Mouse (Mus musculus): ENCODE measurements at regions not wholly inside any gene's neighbourhood (a gene's known extent, or its start where the extent isn't known, plus 50 kb on each side); places are given as distances from the start of the nearest gene placed in this dataset.

- Histone ChIP-seq H3K9me3 (replicated peaks) (peaks cover 14% of the 10 kb centered on the region), H3K4me1 (ENCODE audit: insufficient read depth, low read depth, low read length) (no peaks in the 10 kb centered on the region), H3K36me3 (replicated peaks) (no peaks in the 10 kb centered on the region), H3K27me3 (ENCODE audit: insufficient read depth, low read length) (no peaks in the 10 kb centered on the region), H3K4me3 (ENCODE audit: low read depth, low read length) (no peak overlapping the region)
- ATAC-seq (ENCODE audit: extremely low read depth, insufficient number of reproducible peaks, low FRiP score, poor library complexity, severe bottlenecking) (no peak), DNase-seq (ENCODE audit: low spot score) (no peak)
- TF ChIP-seq GATA2 (IDR thresholded peaks at IDR 0.05; ENCODE audit: borderline replicate concordance, low read depth, low read length) (no peak), CTCF (IDR thresholded peaks at IDR 0.05; ENCODE audit: low read depth, low read length) (no peak), GATA1 (IDR thresholded peaks at IDR 0.05; ENCODE audit: borderline replicate concordance, low read length) (no peak), POLR2AphosphoS5 (IDR thresholded peaks at IDR 0.05; ENCODE audit: insufficient replicate concordance, low read depth, low read length) (no peak), TAL1 (conservative IDR thresholded peaks at IDR 0.05; ENCODE audit: low read depth, low read length) (no peak)
These were observed 146.7 kb downstream of the Hs3st3b1 start for GRCm38 (mm10) chr11:63775382-63775781.

GRCm38 (mm10) chr11:63779371-63779770 is 142.7 kb downstream of the Hs3st3b1 start:
- Histone ChIP-seq H3K36me3 (replicated peaks) (no peaks in the 10 kb centered on the region), H3K9me3 (replicated peaks) (peaks cover 21% of the 10 kb centered on the region), H3K4me1 (ENCODE audit: insufficient read depth, low read depth, low read length) (no peaks in the 10 kb centered on the region), H3K4me3 (ENCODE audit: low read depth, low read length) (no peak overlapping the region), H3K27me3 (ENCODE audit: insufficient read depth, low read length) (no peaks in the 10 kb centered on the region)
- DNase-seq (ENCODE audit: low spot score) = no peak
- ATAC-seq (ENCODE audit: extremely low read depth, insufficient number of reproducible peaks, low FRiP score, poor library complexity, severe bottlenecking) = no peak
- no peak for TF ChIP-seq POLR2AphosphoS5 (IDR thresholded peaks at IDR 0.05; ENCODE audit: insufficient replicate concordance, low read depth, low read length)

- peaks cover 29% of the 10 kb centered on the region for H3K9me3 ChIP-seq (replicated peaks)
- no peaks in the 10 kb centered on the region for H3K27me3 ChIP-seq (ENCODE audit: insufficient read depth, low read length)
- H3K4me3 ChIP-seq (ENCODE audit: low read depth, low read length) = no peak overlapping the region
- ATAC-seq (ENCODE audit: extremely low read depth, insufficient number of reproducible peaks, low FRiP score, poor library complexity, severe bottlenecking) (no peak), DNase-seq (ENCODE audit: low spot score) (no peak)
- H3K36me3 ChIP-seq (replicated peaks) = no peaks in the 10 kb centered on the region
- no peak for TF ChIP-seq TAL1 (conservative IDR thresholded peaks at IDR 0.05; ENCODE audit: low read depth, low read length)
- no peaks in the 10 kb centered on the region for H3K4me1 ChIP-seq (ENCODE audit: insufficient read depth, low read depth, low read length)
These were observed 139.8 kb downstream of the Hs3st3b1 start for GRCm38 (mm10) chr11:63781967-63782915.

DNA sequence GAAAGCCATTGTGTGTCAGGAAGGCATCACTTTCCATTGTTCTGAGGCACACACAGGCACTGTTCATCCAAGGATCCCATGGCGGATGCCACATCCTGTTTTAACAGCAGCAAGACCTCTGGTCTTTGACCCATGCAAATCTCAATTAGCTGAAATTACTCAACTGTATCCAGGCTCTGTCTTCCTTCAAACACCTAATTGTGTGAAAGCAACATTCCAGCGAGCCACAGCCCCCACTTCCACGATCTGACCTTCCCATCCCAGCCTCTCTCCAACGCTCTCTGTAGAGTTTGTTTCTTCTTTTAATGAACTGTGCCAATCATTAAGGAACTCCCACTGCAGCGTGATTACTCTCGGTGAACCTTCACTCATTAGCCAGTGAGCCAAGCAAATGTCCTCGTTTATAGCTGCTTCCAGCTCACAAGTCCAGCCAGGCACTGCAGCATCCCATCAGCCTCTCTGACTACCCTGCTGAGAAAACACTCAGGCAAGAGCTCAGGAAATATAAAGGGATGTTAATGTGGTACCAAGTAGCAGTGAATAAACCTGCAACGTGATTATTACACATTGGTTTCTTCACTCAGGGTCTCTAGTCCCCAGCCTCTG is 136.7 kb downstream of the Hs3st3b1 start:
- ATAC-seq (ENCODE audit: extremely low read depth, insufficient number of reproducible peaks, low FRiP score, poor library complexity, severe bottlenecking) = no peak
- no peaks in the 10 kb centered on the region for H3K27me3 ChIP-seq (ENCODE audit: insufficient read depth, low read length)
- no peak for TF ChIP-seq GATA1 (IDR thresholded peaks at IDR 0.05; ENCODE audit: borderline replicate concordance, low read length)
- TF ChIP-seq CTCF (IDR thresholded peaks at IDR 0.05; ENCODE audit: low read depth, low read length) = no peak
- no peaks in the 10 kb centered on the region for H3K36me3 ChIP-seq (replicated peaks)
- no peak overlapping the region for H3K4me3 ChIP-seq (ENCODE audit: low read depth, low read length)
- no peak for DNase-seq (ENCODE audit: low spot score)
- no peaks in the 10 kb centered on the region for H3K4me1 ChIP-seq (ENCODE audit: insufficient read depth, low read depth, low read length)
- H3K9me3 ChIP-seq (replicated peaks) = peaks cover 20% of the 10 kb centered on the region

GRCm38 (mm10) chr11:63785965-63786364 is 136.1 kb downstream of the Hs3st3b1 start:
- Histone ChIP-seq H3K36me3 (replicated peaks) (no peaks in the 10 kb centered on the region), H3K4me1 (ENCODE audit: insufficient read depth, low read depth, low read length) (no peaks in the 10 kb centered on the region), H3K9me3 (replicated peaks) (peaks cover 20% of the 10 kb centered on the region), H3K27me3 (ENCODE audit: insufficient read depth, low read length) (no peaks in the 10 kb centered on the region), H3K4me3 (ENCODE audit: low read depth, low read length) (no peak overlapping the region)
- no peak for DNase-seq (ENCODE audit: low spot score)
- no peak for TF ChIP-seq POLR2AphosphoS5 (IDR thresholded peaks at IDR 0.05; ENCODE audit: insufficient replicate concordance, low read depth, low read length)
- TF ChIP-seq GATA1 (IDR thresholded peaks at IDR 0.05; ENCODE audit: borderline replicate concordance, low read length) = no peak
- TF ChIP-seq TAL1 (conservative IDR thresholded peaks at IDR 0.05; ENCODE audit: low read depth, low read length) = no peak
- no peak for TF ChIP-seq GATA2 (IDR thresholded peaks at IDR 0.05; ENCODE audit: borderline replicate concordance, low read depth, low read length)
- TF ChIP-seq CTCF (IDR thresholded peaks at IDR 0.05; ENCODE audit: low read depth, low read length) = no peak
- ATAC-seq (ENCODE audit: extremely low read depth, insufficient number of reproducible peaks, low FRiP score, poor library complexity, severe bottlenecking) = no peak

- no peak for TF ChIP-seq CTCF (IDR thresholded peaks at IDR 0.05; ENCODE audit: low read depth, low read length)
- TF ChIP-seq TAL1 (conservative IDR thresholded peaks at IDR 0.05; ENCODE audit: low read depth, low read length) = no peak
- TF ChIP-seq GATA2 (IDR thresholded peaks at IDR 0.05; ENCODE audit: borderline replicate concordance, low read depth, low read length) = no peak
- TF ChIP-seq GATA1 (IDR thresholded peaks at IDR 0.05; ENCODE audit: borderline replicate concordance, low read length) = no peak
- TF ChIP-seq POLR2AphosphoS5 (IDR thresholded peaks at IDR 0.05; ENCODE audit: insufficient replicate concordance, low read depth, low read length) = no peak
These were observed 132.5 kb downstream of the Hs3st3b1 start for GRCm38 (mm10) chr11:63789473-63790120.

More at GRCm38 (mm10) chr11:63789473-63790120, 132.5 kb downstream of the Hs3st3b1 start:
- no peak for DNase-seq (ENCODE audit: low spot score)
- Histone ChIP-seq H3K9me3 (replicated peaks) (peaks cover 33% of the 10 kb centered on the region), H3K4me1 (ENCODE audit: insufficient read depth, low read depth, low read length) (no peaks in the 10 kb centered on the region), H3K27me3 (ENCODE audit: insufficient read depth, low read length) (no peaks in the 10 kb centered on the region), H3K4me3 (ENCODE audit: low read depth, low read length) (no peak overlapping the region), H3K36me3 (replicated peaks) (no peaks in the 10 kb centered on the region)
- ATAC-seq (ENCODE audit: extremely low read depth, insufficient number of reproducible peaks, low FRiP score, poor library complexity, severe bottlenecking) = no peak

Measured in G1E (cell line).